Mouse (Mus musculus) liver, adult 2 months (tissue): ENCODE data around the gene Mnx1. TPM values are rescaled to one million over a fixed set of nuclear protein-coding genes. Genes with fewer than 3 reads are reported as not detected.
"Not testable (repeated sequence)": the region's sequence is repeated elsewhere in the genome, so short reads cannot be mapped to it uniquely, and the experiment has no call there.

Experiments
- DNase-seq: peaks from one replicate; pipeline ENCODE4 v3.0.0-alpha.2; 2011; ENCODE audit warnings: low read depth, low spot score; ENCODE audit errors: extremely low read depth
- H3K27ac ChIP-seq: fragments of 200-500 bp; replicated peaks from 2 replicates; pipeline ENCODE4 v1.5.1; 2012; ENCODE audit warnings: low read depth, mild to moderate bottlenecking, control low read depth, inconsistent platforms, low read length; ENCODE audit not compliant: insufficient read depth
- H3K27me3 ChIP-seq: fragments of 200-500 bp; 2 replicates; pipeline ENCODE4 v1.6.1; 2012; ENCODE audit warnings: mild to moderate bottlenecking, moderate library complexity, low read length, inconsistent platforms; ENCODE audit not compliant: control insufficient read depth, insufficient read depth
- H3K36me3 ChIP-seq: fragments of 200-500 bp; 2 replicates; pipeline ENCODE4 v1.6.1; 2012; ENCODE audit warnings: low read length, inconsistent platforms; ENCODE audit not compliant: control insufficient read depth, insufficient read depth
- H3K4me1 ChIP-seq: fragments of 200-500 bp; 2 replicates; pipeline ENCODE4 v1.6.1; 2011; ENCODE audit warnings: low read length; ENCODE audit not compliant: control insufficient read depth, insufficient read depth
- H3K4me3 ChIP-seq: fragments of 200-500 bp; 2 replicates; pipeline ENCODE4 v1.5.1; 2011; ENCODE audit warnings: low read depth, mild to moderate bottlenecking, control low read depth, low read length, moderate library complexity; ENCODE audit not compliant: insufficient read depth
- H3K79me2 ChIP-seq: fragments of 200-500 bp; 2 replicates; pipeline ENCODE4 v1.6.1; 2012; ENCODE audit warnings: inconsistent platforms, mild to moderate bottlenecking, low read length, moderate library complexity; ENCODE audit not compliant: control insufficient read depth, insufficient read depth
- H3K9ac ChIP-seq: fragments of 200-500 bp; 2 replicates; pipeline ENCODE4 v1.6.1; 2012; ENCODE audit warnings: low read depth, mild to moderate bottlenecking, control low read depth, inconsistent platforms, low read length
- CTCF ChIP-seq: fragments of 200-500 bp; IDR thresholded peaks from 2 replicates; pipeline ENCODE4 v1.5.1; 2011; ENCODE audit warnings: low read depth, low read length, control low read depth
- POLR2A ChIP-seq: fragments of 200-500 bp; IDR thresholded peaks from 2 replicates; pipeline ENCODE4 v1.6.1; 2011; ENCODE audit warnings: low read length, control low read depth; ENCODE audit not compliant: insufficient read depth; ENCODE audit errors: extremely low read depth
- WGBS: fragments of 180-500 bp; shearing (Covaris S2); methylation state at CpG from one replicate; pipeline ENCODE4 v1.1.7; 2018; 5-methylcytosine and 5-hydroxymethylcytosine counted together
- polyA plus RNA-seq: library from polyadenylated mRNA; depleted of rRNA; stranded (reverse); fragments of >200 nt; gene quantifications from 2 replicates; pipeline ENCODE4 v1.2.3, GENCODE M21; 2012; rRNA removed
- total RNA-seq: library from RNA; depleted of rRNA; stranded (reverse); fragments of >200 nt; gene quantifications from 2 replicates; pipeline ENCODE4 v1.2.3, GENCODE M21; 2014; rRNA removed

Gene Mnx1
- total and polyA plus RNA-seq, 2 experiments: not detected

- H3K9ac ChIP-seq: peak overlapping the region; percentile 95
- peaks cover 9% of the 10 kb centered on the region; the same call in 1 of the 2 replicates for H3K79me2 ChIP-seq
- TF ChIP-seq POLR2A (no peak), CTCF (no peak)
- peaks cover 9% of the 10 kb centered on the region; the same call in 1 of the 2 replicates for H3K4me1 ChIP-seq
- peak overlapping the region; percentile 79 for H3K27ac ChIP-seq
- peaks cover 27% of the 10 kb centered on the region for H3K36me3 ChIP-seq
- under 1% methylated on average over 48 of the region's 48 CpGs for WGBS
- peak; percentile 47 for DNase-seq
- H3K4me3 ChIP-seq: peak overlapping the region; percentile 96
- H3K27me3 ChIP-seq: no peaks in the 10 kb centered on the region
Observed at GRCm38 (mm10) chr5:29434872-29435358, 43.4 kb downstream of the Mnx1 start.

DNA sequence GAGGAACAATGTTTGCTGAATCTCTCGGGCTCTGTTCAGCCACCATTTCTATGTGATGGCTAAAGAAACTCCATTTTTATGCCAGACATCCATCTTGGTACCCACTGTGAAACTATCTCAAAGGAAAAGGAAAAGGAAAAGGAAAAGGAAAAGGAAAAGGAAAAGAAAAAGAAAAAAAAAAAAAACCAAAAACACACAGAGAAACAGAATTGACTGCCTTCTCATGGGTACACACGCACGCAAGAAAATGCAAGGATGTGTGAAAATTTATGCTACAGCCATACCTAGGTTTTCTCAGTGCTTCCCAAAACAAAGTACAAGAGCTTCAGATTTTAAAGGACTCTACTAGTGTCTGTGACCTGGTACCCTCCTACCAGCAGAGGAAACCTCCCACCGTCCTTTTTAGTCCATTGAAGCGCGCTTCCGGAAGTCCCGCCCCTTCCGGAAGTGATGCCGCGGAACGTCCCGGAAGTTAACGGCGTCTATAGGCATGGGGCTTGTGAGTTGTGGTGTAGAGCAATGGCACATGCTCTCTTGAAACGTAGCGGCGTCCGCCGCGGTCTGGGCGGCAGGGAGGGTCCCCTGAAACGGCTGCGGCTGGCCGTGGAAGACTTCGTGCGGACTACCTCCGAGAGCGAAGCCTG, 43.9 kb downstream of the Mnx1 start, which contains the start of gene Nom1:
Nom1 (plus strand) TSS at position 437 of the 644 bp plus-strand sequence.
- DNase-seq: peak; percentile 81
- peaks cover 9% of the 10 kb centered on the region; the same call in 1 of the 2 replicates for H3K79me2 ChIP-seq
- peak within 1 kb of the TSS; percentile 95 for H3K9ac ChIP-seq
- H3K4me1 ChIP-seq: peaks cover 9% of the 10 kb centered on the region; the same call in 1 of the 2 replicates
- H3K27ac ChIP-seq: peak within 1 kb of the TSS; percentile 79
- peak within 1 kb of the TSS; percentile 96 for H3K4me3 ChIP-seq
- TF ChIP-seq POLR2A (peak; percentile 43; the same call in 1 of the 2 replicates), CTCF (no peak)
- H3K36me3 ChIP-seq: peaks cover 22% of the 10 kb centered on the region
- H3K27me3 ChIP-seq: no peaks in the 10 kb centered on the region
- WGBS: 4% methylated on average over 29 of the region's 29 CpGs

- H3K36me3 ChIP-seq, H3K4me3 ChIP-seq, DNase-seq, H3K9ac ChIP-seq, H3K27me3 ChIP-seq, H3K27ac ChIP-seq, H3K79me2 ChIP-seq, H3K4me1 ChIP-seq: not testable (repeated sequence)
- 55% methylated on average over 3 of the region's 3 CpGs for WGBS
Observed at GRCm38 (mm10) chr5:29423330-29423729, 54.9 kb downstream of the Mnx1 start.

Other genes starting within 250 kb of the Mnx1 start
- gene Lmbr1, start 100.1 kb downstream of the Mnx1 start, total RNA-seq: 3.6 and 4.2 TPM in 2 replicates
- gene Lmbr1, start 100.1 kb downstream of the Mnx1 start, polyA plus RNA-seq: 1.3 and 1.5 TPM in 2 replicates
- 7.7 and 10.9 TPM in 2 replicates for gene Nom1, start 43.8 kb downstream of the Mnx1 start, total RNA-seq
- gene Nom1, start 43.8 kb downstream of the Mnx1 start, polyA plus RNA-seq: 4.0 and 4.7 TPM in 2 replicates
- gene Ube3c, start 90.8 kb upstream of the Mnx1 start, total RNA-seq: 33.2 and 34.0 TPM in 2 replicates
- gene Ube3c, start 90.8 kb upstream of the Mnx1 start, polyA plus RNA-seq: 10.3 and 11.1 TPM in 2 replicates